Mouse (Mus musculus): ENCODE measurements around the gene Myom3. TPM values are rescaled to one million over a fixed set of nuclear protein-coding genes. Genes with fewer than 3 reads are reported as not detected.

The Myom3 gene
- polyA plus RNA-seq, 1 experiment from 2014 or later: 0.05 TPM

GRCm38 (mm10) chr4:135776850-135777249 lies 17.3 kb downstream of the Myom3 start:
- no peak for DNase-seq (ENCODE audit: low spot score)
- 84% methylated on average over 4 of the region's 4 CpGs for WGBS
- no peaks in the 10 kb centered on the region for H3K4me1 ChIP-seq (ENCODE audit: control insufficient read depth, insufficient read depth, low read length)
- H3K4me3 ChIP-seq (ENCODE audit: low read depth, low read length): no peak overlapping the region
- H3K9me3 ChIP-seq (ENCODE audit: control insufficient read depth, low read length): no peaks in the 10 kb centered on the region
- no peaks in the 10 kb centered on the region for H3K36me3 ChIP-seq (ENCODE audit: control insufficient read depth, insufficient read depth, low read length)
- H3K4me2 ChIP-seq (ENCODE audit: low read depth, severe bottlenecking): no peak overlapping the region
- ATAC-seq (ENCODE audit: insufficient number of reproducible peaks, low FRiP score, low TSS enrichment, low read depth): no peak
- H3K9ac ChIP-seq (ENCODE audit: low read length): no peak overlapping the region
- no peak overlapping the region for H3K27ac ChIP-seq (replicated peaks; ENCODE audit: low read depth, low read length)
- H3K27me3 ChIP-seq (ENCODE audit: control insufficient read depth, insufficient read depth, low read length): no peaks in the 10 kb centered on the region

- H3K4me3 ChIP-seq (ENCODE audit: low read depth, low read length): no peak overlapping the region
- H3K9ac ChIP-seq (ENCODE audit: low read length): no peak overlapping the region
- H3K27me3 ChIP-seq (ENCODE audit: control insufficient read depth, insufficient read depth, low read length): no peaks in the 10 kb centered on the region
- H3K9me3 ChIP-seq (ENCODE audit: control insufficient read depth, low read length): no peaks in the 10 kb centered on the region
- H3K36me3 ChIP-seq (ENCODE audit: control insufficient read depth, insufficient read depth, low read length): no peaks in the 10 kb centered on the region
- no peak for ATAC-seq (ENCODE audit: insufficient number of reproducible peaks, low FRiP score, low TSS enrichment, low read depth)
- 67% methylated on average over 9 of the region's 9 CpGs for WGBS
- H3K4me1 ChIP-seq (ENCODE audit: control insufficient read depth, insufficient read depth, low read length): no peaks in the 10 kb centered on the region
- H3K4me2 ChIP-seq (ENCODE audit: low read depth, severe bottlenecking): no peak overlapping the region
- H3K27ac ChIP-seq (replicated peaks; ENCODE audit: low read depth, low read length): no peak overlapping the region
- DNase-seq (ENCODE audit: low spot score): no peak
These were observed 20.1 kb downstream of the Myom3 start for GRCm38 (mm10) chr4:135779661-135780060.

DNA sequence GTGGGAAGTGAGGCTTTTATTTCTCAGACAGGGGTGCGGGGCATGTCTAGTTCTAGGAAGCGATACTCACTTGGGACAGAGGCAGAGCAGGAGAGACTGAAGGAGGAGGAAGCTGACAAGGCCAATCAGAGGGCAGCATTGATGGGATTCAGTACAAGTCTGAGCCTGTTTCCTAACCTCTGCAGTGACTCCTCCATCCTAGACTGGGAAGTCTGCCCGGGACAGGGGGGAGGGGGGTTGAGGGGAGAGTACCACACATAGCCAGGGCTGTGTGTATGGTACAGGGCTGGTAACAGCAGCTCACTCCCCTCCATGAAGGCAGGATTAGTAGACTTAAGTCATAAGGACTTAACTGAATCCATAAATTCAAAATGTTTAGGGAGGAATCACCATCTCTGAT lies 20.7 kb downstream of the Myom3 start:
- DNase-seq (ENCODE audit: low spot score): no peak
- ATAC-seq (ENCODE audit: insufficient number of reproducible peaks, low FRiP score, low TSS enrichment, low read depth): no peak
- no peaks in the 10 kb centered on the region for H3K36me3 ChIP-seq (ENCODE audit: control insufficient read depth, insufficient read depth, low read length)
- no peaks in the 10 kb centered on the region for H3K4me1 ChIP-seq (ENCODE audit: control insufficient read depth, insufficient read depth, low read length)
- H3K4me3 ChIP-seq (ENCODE audit: low read depth, low read length): no peak overlapping the region
- H3K27me3 ChIP-seq (ENCODE audit: control insufficient read depth, insufficient read depth, low read length): no peaks in the 10 kb centered on the region
- WGBS: 69% methylated on average over 3 of the region's 3 CpGs
- H3K27ac ChIP-seq (replicated peaks; ENCODE audit: low read depth, low read length): no peak overlapping the region
- H3K9ac ChIP-seq (ENCODE audit: low read length): no peak overlapping the region
- H3K4me2 ChIP-seq (ENCODE audit: low read depth, severe bottlenecking): no peak overlapping the region
- H3K9me3 ChIP-seq (ENCODE audit: control insufficient read depth, low read length): no peaks in the 10 kb centered on the region

DNA sequence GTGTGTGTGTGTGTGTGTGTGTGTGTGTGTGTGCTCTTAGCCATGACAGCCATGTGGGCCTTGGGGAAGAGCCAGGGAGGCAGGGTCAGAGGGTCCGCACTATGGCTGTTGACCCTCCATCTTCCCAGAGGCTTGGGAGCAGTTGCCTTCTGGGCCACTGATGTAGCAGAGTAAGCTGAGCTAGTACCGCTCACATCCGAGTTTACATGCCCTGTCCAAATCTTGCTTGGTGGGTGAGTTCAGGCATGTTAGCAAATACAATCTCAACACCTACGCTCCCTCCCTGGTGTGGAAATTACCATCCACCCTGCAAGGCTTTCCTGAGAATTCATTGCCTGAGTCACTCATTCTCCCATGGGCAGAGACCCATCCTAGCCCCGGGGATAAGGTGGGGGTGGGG lies 21.8 kb downstream of the Myom3 start:
- 87% methylated on average over 5 of the region's 5 CpGs for whole genome bisulfite sequencing
- Histone ChIP-seq H3K36me3 (ENCODE audit: control insufficient read depth, insufficient read depth, low read length) (no peaks in the 10 kb centered on the region), H3K4me1 (ENCODE audit: control insufficient read depth, insufficient read depth, low read length) (no peaks in the 10 kb centered on the region), H3K9me3 (ENCODE audit: control insufficient read depth, low read length) (no peaks in the 10 kb centered on the region), H3K4me2 (ENCODE audit: low read depth, severe bottlenecking) (no peak overlapping the region), H3K27me3 (ENCODE audit: control insufficient read depth, insufficient read depth, low read length) (no peaks in the 10 kb centered on the region), H3K4me3 (ENCODE audit: low read depth, low read length) (no peak overlapping the region), H3K27ac (replicated peaks; ENCODE audit: low read depth, low read length) (no peak overlapping the region), H3K9ac (ENCODE audit: low read length) (no peak overlapping the region)
- DNase-seq (ENCODE audit: low spot score) (no peak), ATAC-seq (ENCODE audit: insufficient number of reproducible peaks, low FRiP score, low TSS enrichment, low read depth) (no peak)

DNA sequence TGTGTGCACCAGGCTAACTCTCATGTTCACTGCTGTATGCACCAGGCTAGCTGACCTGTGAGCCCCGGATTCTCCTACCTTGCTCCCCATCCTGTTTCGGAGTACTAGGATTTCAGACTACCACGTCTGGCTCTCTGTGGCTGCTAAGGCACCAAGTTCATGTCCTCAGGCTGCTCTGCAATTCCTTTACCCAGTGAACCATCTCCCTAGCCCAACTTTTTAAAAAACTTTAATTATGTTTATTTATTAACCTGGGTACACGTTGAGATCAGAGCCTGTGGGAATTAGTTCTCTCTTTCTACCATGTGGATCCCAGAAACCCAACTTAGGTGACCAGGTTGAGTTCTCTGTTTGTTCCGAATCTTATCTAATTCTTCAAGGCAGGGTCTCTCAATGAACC lies 27.1 kb downstream of the Myom3 start:
- Histone ChIP-seq H3K4me1 (ENCODE audit: control insufficient read depth, insufficient read depth, low read length) (no peaks in the 10 kb centered on the region), H3K9me3 (ENCODE audit: control insufficient read depth, low read length) (no peaks in the 10 kb centered on the region), H3K4me3 (ENCODE audit: low read depth, low read length) (no peak overlapping the region), H3K4me2 (ENCODE audit: low read depth, severe bottlenecking) (no peak overlapping the region), H3K36me3 (ENCODE audit: control insufficient read depth, insufficient read depth, low read length) (no peaks in the 10 kb centered on the region), H3K9ac (ENCODE audit: low read length) (no peak overlapping the region), H3K27ac (replicated peaks; ENCODE audit: low read depth, low read length) (no peak overlapping the region), H3K27me3 (ENCODE audit: control insufficient read depth, insufficient read depth, low read length) (no peaks in the 10 kb centered on the region)
- 85% methylated on average over 5 of the region's 5 CpGs for WGBS
- DNase-seq (ENCODE audit: low spot score) (no peak), ATAC-seq (ENCODE audit: insufficient number of reproducible peaks, low FRiP score, low TSS enrichment, low read depth) (no peak)

GRCm38 (mm10) chr4:135787271-135787670 lies 27.8 kb downstream of the Myom3 start:
- no peaks in the 10 kb centered on the region for H3K4me1 ChIP-seq (ENCODE audit: control insufficient read depth, insufficient read depth, low read length)
- H3K27ac ChIP-seq (replicated peaks; ENCODE audit: low read depth, low read length): no peak overlapping the region
- DNase-seq (ENCODE audit: low spot score) (no peak), ATAC-seq (ENCODE audit: insufficient number of reproducible peaks, low FRiP score, low TSS enrichment, low read depth) (no peak)
- 85% methylated on average over 6 of the region's 6 CpGs for WGBS
- no peaks in the 10 kb centered on the region for H3K27me3 ChIP-seq (ENCODE audit: control insufficient read depth, insufficient read depth, low read length)
- no peaks in the 10 kb centered on the region for H3K9me3 ChIP-seq (ENCODE audit: control insufficient read depth, low read length)
- no peak overlapping the region for H3K9ac ChIP-seq (ENCODE audit: low read length)
- no peak overlapping the region for H3K4me3 ChIP-seq (ENCODE audit: low read depth, low read length)
- H3K4me2 ChIP-seq (ENCODE audit: low read depth, severe bottlenecking): no peak overlapping the region
- H3K36me3 ChIP-seq (ENCODE audit: control insufficient read depth, insufficient read depth, low read length): no peaks in the 10 kb centered on the region

DNA sequence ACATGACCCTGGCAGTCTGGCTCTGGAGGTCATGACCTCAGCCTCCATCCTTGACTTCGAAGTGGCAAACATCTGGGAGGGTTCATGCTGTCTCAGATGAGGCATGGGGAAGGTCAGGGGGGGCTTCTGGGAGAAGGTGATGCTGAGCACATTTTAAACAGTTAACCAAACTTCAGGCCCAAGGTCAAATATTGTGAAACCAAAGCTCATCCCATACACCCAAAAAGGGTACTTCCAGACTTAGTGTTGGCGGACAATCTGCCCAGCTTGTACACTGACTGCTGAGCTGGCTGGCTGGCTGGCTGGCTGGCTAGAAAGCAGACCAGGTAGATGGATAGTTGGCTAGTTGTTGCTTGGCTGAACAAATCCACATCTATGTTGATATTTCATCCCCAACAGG lies 29.6 kb downstream of the Myom3 start:
- no peak for DNase-seq (ENCODE audit: low spot score)

GRCm38 (mm10) chr4:135792821-135793220 lies 33.3 kb downstream of the Myom3 start:
- H3K4me3 ChIP-seq (ENCODE audit: low read depth, low read length): no peak overlapping the region
- WGBS: 92% methylated on average over 5 of the region's 5 CpGs

More for the DNA sequence above, 29.6 kb downstream of the Myom3 start:
- Histone ChIP-seq H3K36me3 (ENCODE audit: control insufficient read depth, insufficient read depth, low read length) (no peaks in the 10 kb centered on the region), H3K27me3 (ENCODE audit: control insufficient read depth, insufficient read depth, low read length) (no peaks in the 10 kb centered on the region), H3K9me3 (ENCODE audit: control insufficient read depth, low read length) (no peaks in the 10 kb centered on the region), H3K9ac (ENCODE audit: low read length) (no peak overlapping the region), H3K4me3 (ENCODE audit: low read depth, low read length) (no peak overlapping the region), H3K4me2 (ENCODE audit: low read depth, severe bottlenecking) (no peak overlapping the region), H3K27ac (replicated peaks; ENCODE audit: low read depth, low read length) (no peak overlapping the region), H3K4me1 (ENCODE audit: control insufficient read depth, insufficient read depth, low read length) (no peaks in the 10 kb centered on the region)
- WGBS: 62% methylated on average over 2 of the region's 2 CpGs
- ATAC-seq (ENCODE audit: insufficient number of reproducible peaks, low FRiP score, low TSS enrichment, low read depth): no peak

GRCm38 (mm10) chr4:135797931-135798330 lies 38.4 kb downstream of the Myom3 start:
- Histone ChIP-seq H3K4me1 (ENCODE audit: control insufficient read depth, insufficient read depth, low read length) (no peaks in the 10 kb centered on the region), H3K36me3 (ENCODE audit: control insufficient read depth, insufficient read depth, low read length) (no peaks in the 10 kb centered on the region), H3K9ac (ENCODE audit: low read length) (no peak overlapping the region), H3K4me3 (ENCODE audit: low read depth, low read length) (no peak overlapping the region), H3K9me3 (ENCODE audit: control insufficient read depth, low read length) (no peaks in the 10 kb centered on the region), H3K27ac (replicated peaks; ENCODE audit: low read depth, low read length) (no peak overlapping the region), H3K27me3 (ENCODE audit: control insufficient read depth, insufficient read depth, low read length) (no peaks in the 10 kb centered on the region), H3K4me2 (ENCODE audit: low read depth, severe bottlenecking) (no peak overlapping the region)
- no peak for ATAC-seq (ENCODE audit: insufficient number of reproducible peaks, low FRiP score, low TSS enrichment, low read depth)
- 30% methylated on average over 11 of the region's 11 CpGs for WGBS
- DNase-seq (ENCODE audit: low spot score): no peak

More at GRCm38 (mm10) chr4:135792821-135793220, 33.3 kb downstream of the Myom3 start:
- no peaks in the 10 kb centered on the region for H3K27me3 ChIP-seq (ENCODE audit: control insufficient read depth, insufficient read depth, low read length)
- no peak overlapping the region for H3K27ac ChIP-seq (replicated peaks; ENCODE audit: low read depth, low read length)
- no peak overlapping the region for H3K4me2 ChIP-seq (ENCODE audit: low read depth, severe bottlenecking)
- no peaks in the 10 kb centered on the region for H3K9me3 ChIP-seq (ENCODE audit: control insufficient read depth, low read length)
- no peak for ATAC-seq (ENCODE audit: insufficient number of reproducible peaks, low FRiP score, low TSS enrichment, low read depth)
- H3K36me3 ChIP-seq (ENCODE audit: control insufficient read depth, insufficient read depth, low read length): no peaks in the 10 kb centered on the region
- DNase-seq (ENCODE audit: low spot score): no peak
- H3K4me1 ChIP-seq (ENCODE audit: control insufficient read depth, insufficient read depth, low read length): no peaks in the 10 kb centered on the region
- no peak overlapping the region for H3K9ac ChIP-seq (ENCODE audit: low read length)

Measured in limb, embryonic 11.5 days (tissue).